Mouse (Mus musculus) forebrain, embryonic 12.5 days (tissue): ENCODE measurements at regions not wholly inside any gene's neighbourhood (a gene's known extent, or its start where the extent isn't known, plus 50 kb on each side); places are given as distances from the start of the nearest gene placed in this dataset.
A peak's percentile ranks its signal among the peaks of the same experiment; 100 is the strongest.
"Not testable (repeated sequence)": the region's sequence is repeated elsewhere in the genome, so short reads cannot be mapped to it uniquely, and the experiment has no call there.

Experiments
- ATAC-seq: fragments of 200-750 bp; cut with Nextera tagmentation; 2 replicates; pipeline ENCODE4 v1.8.0; 2017; ENCODE audit warnings: moderate TSS enrichment; ENCODE audit not compliant: low FRiP score
- H3K27ac ChIP-seq: fragments of 300-500 bp; sonication (generic); 2 replicates; pipeline ENCODE4 v1.5.1; 2016; ENCODE audit warnings: mild to moderate bottlenecking
- H3K27me3 ChIP-seq: fragments of 300-500 bp; sonication (generic); 2 replicates; pipeline ENCODE4 v1.6.1; 2016; ENCODE audit warnings: mild to moderate bottlenecking
- H3K36me3 ChIP-seq: fragments of 300-500 bp; sonication (generic); replicated peaks from 2 replicates; pipeline ENCODE4 v1.6.1; 2016; ENCODE audit warnings: mild to moderate bottlenecking
- H3K4me1 ChIP-seq: fragments of 300-500 bp; sonication (generic); 2 replicates; pipeline ENCODE4 v1.6.1; 2016
- H3K4me2 ChIP-seq: fragments of 300-500 bp; sonication (generic); 2 replicates; pipeline ENCODE4 v1.6.1; 2016; ENCODE audit warnings: mild to moderate bottlenecking, moderate library complexity
- H3K4me3 ChIP-seq: fragments of 300-500 bp; sonication (generic); replicated peaks from 2 replicates; pipeline ENCODE4 v1.5.1; 2016; ENCODE audit warnings: mild to moderate bottlenecking
- H3K9ac ChIP-seq: fragments of 300-500 bp; sonication (generic); 2 replicates; pipeline ENCODE4 v1.6.1; 2016; ENCODE audit warnings: mild to moderate bottlenecking
- H3K9me3 ChIP-seq: fragments of 300-500 bp; sonication (generic); 2 replicates; pipeline ENCODE4 v1.6.1; 2016
- WGBS: fragments of 180-500 bp; shearing (Covaris S2); methylation state at CpG from one replicate; pipeline ENCODE4 v1.1.7; 2016; 5-methylcytosine and 5-hydroxymethylcytosine counted together

- H3K9ac ChIP-seq, H3K9me3 ChIP-seq, ATAC-seq, H3K4me3 ChIP-seq, H3K36me3 ChIP-seq, H3K27ac ChIP-seq, H3K4me2 ChIP-seq, H3K4me1 ChIP-seq, H3K27me3 ChIP-seq: not testable (repeated sequence)
- WGBS: 41% methylated on average over 4 of the region's 4 CpGs
These were observed 100.0 kb downstream of the Raet1d start for GRCm38 (mm10) chr10:22460386-22460785.

DNA sequence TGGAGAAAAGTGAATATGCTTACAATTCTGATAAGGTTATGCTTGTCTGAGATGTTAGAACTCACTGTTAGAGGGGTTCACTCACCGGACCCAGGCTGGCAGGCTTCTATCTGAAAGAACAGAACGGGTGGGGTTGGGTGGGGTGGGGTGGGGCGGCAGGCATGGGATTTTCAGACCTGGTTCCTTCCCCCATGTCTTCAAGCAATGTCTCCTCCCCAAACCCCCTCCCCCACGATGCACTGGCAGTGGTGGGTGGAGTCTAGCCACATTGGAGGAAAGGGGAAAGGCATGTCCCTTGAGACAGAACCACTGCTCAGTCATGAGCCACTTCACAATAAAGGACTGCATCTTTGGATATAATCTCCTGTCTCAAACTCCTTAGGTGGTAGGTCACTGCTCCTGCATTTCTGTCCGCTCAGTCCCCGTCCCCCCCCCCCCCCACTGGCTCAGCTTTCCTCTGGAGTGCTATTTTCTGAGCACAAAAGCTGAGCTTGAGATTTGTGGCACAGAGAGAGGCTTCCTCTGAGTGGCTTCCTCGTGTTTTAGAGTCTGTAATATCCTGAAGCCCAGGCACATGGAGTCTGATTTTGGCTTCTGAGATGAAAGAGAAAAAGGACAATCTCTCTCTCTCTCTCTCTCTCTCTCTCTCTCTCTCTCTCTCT, 100.6 kb downstream of the Raet1d start:
- Histone ChIP-seq H3K27ac (peak overlapping the region; percentile 46; the same call in 1 of the 2 replicates), H3K4me2 (peak overlapping the region; percentile 27)
- H3K9ac ChIP-seq, H3K4me1 ChIP-seq, H3K36me3 ChIP-seq, H3K9me3 ChIP-seq, H3K27me3 ChIP-seq, H3K4me3 ChIP-seq: not testable (repeated sequence)
- ATAC-seq: peak; percentile 88
- 7% methylated on average over 7 of the region's 7 CpGs for WGBS

DNA sequence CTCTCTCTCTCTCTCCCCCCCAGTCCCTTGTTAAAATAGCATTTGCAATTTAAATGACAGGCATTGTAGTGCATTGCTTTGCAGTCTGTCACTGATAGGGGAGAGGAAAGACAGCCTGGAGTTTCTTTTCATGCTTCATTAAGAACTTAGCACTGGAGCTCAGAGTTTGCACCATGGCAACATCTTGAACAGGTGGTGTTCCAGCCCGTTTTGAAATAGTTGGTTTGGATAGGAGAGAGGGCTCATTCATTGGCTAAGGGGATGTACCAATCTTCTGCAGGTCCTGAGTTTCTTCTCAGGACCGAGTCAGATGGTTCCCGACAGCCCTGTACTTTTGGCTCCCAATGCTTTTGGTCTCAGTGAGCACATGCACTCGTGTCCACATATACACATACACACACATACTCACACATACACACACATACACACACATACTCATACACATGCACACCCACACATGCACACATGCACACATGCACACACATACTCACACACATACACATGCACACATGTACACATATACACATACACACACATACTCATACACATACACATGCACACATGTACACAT, 101.2 kb downstream of the Raet1d start:
- H3K4me3 ChIP-seq: not testable (repeated sequence)
- peak overlapping the region; percentile 46 for H3K27ac ChIP-seq
- peak; percentile 81 for ATAC-seq

GRCm38 (mm10) chr10:22471722-22472330, 111.5 kb downstream of the Raet1d start:
- WGBS: 93% methylated on average over 6 of the region's 6 CpGs
- H3K36me3 ChIP-seq, ATAC-seq, H3K4me1 ChIP-seq, H3K27ac ChIP-seq, H3K4me2 ChIP-seq, H3K9ac ChIP-seq, H3K27me3 ChIP-seq, H3K4me3 ChIP-seq: not testable (repeated sequence)
- H3K9me3 ChIP-seq: peaks cover 12% of the 10 kb centered on the region

More for the DNA sequence above, 101.2 kb downstream of the Raet1d start:
- H3K27me3 ChIP-seq, H3K9me3 ChIP-seq, H3K9ac ChIP-seq, H3K4me1 ChIP-seq, H3K36me3 ChIP-seq: not testable (repeated sequence)
- H3K4me2 ChIP-seq: peak overlapping the region; percentile 27
- WGBS: 18% methylated on average over 4 of the region's 4 CpGs

- WGBS: 3% methylated on average over 4 of the region's 4 CpGs
- not testable (repeated sequence) for H3K4me2 ChIP-seq, H3K4me1 ChIP-seq
These were observed 119.5 kb downstream of the Raet1d start for GRCm38 (mm10) chr10:22479860-22480259.

DNA sequence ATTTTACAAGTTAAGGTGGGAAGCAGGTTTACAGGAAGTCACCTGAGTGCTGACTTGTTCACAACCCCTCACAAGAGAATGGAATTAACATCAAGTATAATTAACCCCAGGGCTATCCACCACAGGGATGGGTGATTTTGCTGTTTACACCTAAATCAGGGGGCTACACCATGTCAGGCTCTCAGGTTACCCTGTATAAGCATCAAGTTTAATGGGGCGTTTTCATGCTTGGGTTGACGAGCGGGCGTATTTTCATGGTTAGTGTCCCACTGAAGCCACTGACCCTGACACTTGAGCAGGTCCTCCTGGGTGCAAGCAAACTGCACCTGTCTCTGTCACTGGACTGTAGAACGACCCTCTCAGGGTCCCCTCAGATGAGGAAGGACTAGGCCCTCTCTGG, 126.7 kb downstream of the Raet1d start:
- not testable (repeated sequence) for H3K27ac ChIP-seq, H3K9me3 ChIP-seq, H3K4me3 ChIP-seq, ATAC-seq, H3K4me1 ChIP-seq, H3K36me3 ChIP-seq, H3K4me2 ChIP-seq, H3K9ac ChIP-seq, H3K27me3 ChIP-seq
- WGBS: 88% methylated on average over 5 of the region's 5 CpGs

More at GRCm38 (mm10) chr10:22479860-22480259, 119.5 kb downstream of the Raet1d start:
- not testable (repeated sequence) for H3K27me3 ChIP-seq, H3K9me3 ChIP-seq, H3K4me3 ChIP-seq, H3K9ac ChIP-seq, H3K36me3 ChIP-seq, H3K27ac ChIP-seq
- ATAC-seq: peak; percentile 81

DNA sequence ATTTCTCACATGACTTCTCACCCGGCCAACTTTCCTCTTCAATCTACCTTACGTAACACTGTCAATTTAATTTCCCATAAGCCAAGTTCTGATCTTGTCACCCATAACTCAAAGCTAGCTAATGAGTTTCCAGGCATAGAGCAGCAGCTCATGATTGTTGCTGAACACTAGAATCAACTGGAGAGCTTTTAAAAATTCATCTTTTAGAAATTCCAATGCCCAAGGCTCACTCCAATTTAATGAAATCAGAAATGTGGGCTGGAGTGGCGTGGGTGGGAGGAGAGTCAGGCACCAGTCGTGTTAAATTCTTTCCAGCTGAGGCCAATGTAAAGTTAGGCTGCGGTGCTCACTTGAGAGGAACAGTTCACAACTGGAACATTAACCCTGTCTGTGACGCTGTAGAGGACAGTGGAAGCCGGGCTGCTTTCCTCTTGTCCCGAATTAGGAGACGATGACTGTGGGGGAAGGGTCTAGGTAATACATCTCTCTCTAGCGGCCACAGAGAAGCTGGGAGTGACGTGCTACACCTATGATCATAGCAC, 131.5 kb downstream of the Raet1d start:
- H3K4me1 ChIP-seq, H3K4me2 ChIP-seq, H3K27ac ChIP-seq, ATAC-seq, H3K36me3 ChIP-seq, H3K27me3 ChIP-seq, H3K9me3 ChIP-seq, H3K9ac ChIP-seq, H3K4me3 ChIP-seq: not testable (repeated sequence)
- WGBS: 76% methylated on average over 11 of the region's 11 CpGs

- Histone ChIP-seq H3K27ac (no peak overlapping the region), H3K36me3 (no peaks in the 10 kb centered on the region), H3K4me2 (no peak overlapping the region), H3K9me3 (no peaks in the 10 kb centered on the region), H3K4me3 (no peak overlapping the region), H3K27me3 (no peaks in the 10 kb centered on the region), H3K9ac (no peak overlapping the region), H3K4me1 (no peaks in the 10 kb centered on the region)
- ATAC-seq: no peak
- 39% methylated on average over 4 of the region's 4 CpGs for WGBS
These were observed 135.7 kb downstream of the Raet1d start for GRCm38 (mm10) chr10:22495975-22496496.
